Mouse (Mus musculus) MEL (cell line): ENCODE results near the gene Grb10. TPM values are rescaled to one million over a fixed set of nuclear protein-coding genes. Genes with fewer than 3 reads are reported as not detected.

Experiments used
- DNase-seq: peaks from one replicate; pipeline ENCODE4 v3.0.0; 2011; ENCODE audit warnings: low read depth, low spot score
- H3K27ac ChIP-seq: 2 replicates; pipeline ENCODE4 v1.5.1; 2012; ENCODE audit warnings: low read depth, mild to moderate bottlenecking, control low read depth, low read length, moderate library complexity; ENCODE audit not compliant: control insufficient read depth
- H3K27me3 ChIP-seq, 2 experiments: fragments of 150-350 bp in 1 of 2; sonication (generic) in 1 of 2; 2 replicates each; pipeline ENCODE4 v1.6.1; 2012; ENCODE audit warnings: low read length in 2 of 2, mild to moderate bottlenecking in 2 of 2, improper control_type of control experiment in 1 of 2, moderate library complexity in 1 of 2; ENCODE audit not compliant: insufficient read depth in 2 of 2, control insufficient read depth in 1 of 2
- H3K36me3 ChIP-seq, 2 experiments: 2 replicates each; pipeline ENCODE4 v1.6.1; 2012 to 2014; ENCODE audit warnings: low read length in 2 of 2, improper control_type of control experiment in 1 of 2, inconsistent platforms in 1 of 2, mild to moderate bottlenecking in 1 of 2; ENCODE audit not compliant: insufficient read depth in 2 of 2, control insufficient read depth in 1 of 2
- H3K4me1 ChIP-seq, 2 experiments: fragments of 150-350 bp in 1 of 2; sonication (generic) in 1 of 2; 2 replicates each; pipeline ENCODE4 v1.6.1; 2012; ENCODE audit warnings: low read length in 2 of 2, improper control_type of control experiment in 1 of 2, mild to moderate bottlenecking in 1 of 2; ENCODE audit not compliant: insufficient read depth in 2 of 2, control insufficient read depth in 1 of 2
- H3K4me3 ChIP-seq, 2 experiments: fragments of 150-350 bp in 1 of 2; sonication (generic) in 1 of 2; 2 replicates each; pipeline ENCODE4 v1.5.1; 2012; ENCODE audit warnings: low read depth in 2 of 2, low read length in 2 of 2, mild to moderate bottlenecking in 2 of 2, moderate library complexity in 2 of 2, control low read depth in 1 of 2, improper control_type of control experiment in 1 of 2; ENCODE audit not compliant: control insufficient read depth in 1 of 2, insufficient read depth in 1 of 2
- H3K79me2 ChIP-seq: 2 replicates; pipeline ENCODE4 v1.6.1; 2012; ENCODE audit warnings: mild to moderate bottlenecking, low read length, moderate library complexity; ENCODE audit not compliant: control insufficient read depth, poor library complexity, insufficient read depth
- H3K9ac ChIP-seq: 2 replicates; pipeline ENCODE4 v1.6.1; 2012; ENCODE audit warnings: low read depth, mild to moderate bottlenecking, control low read depth, low read length, moderate library complexity; ENCODE audit not compliant: control insufficient read depth, poor library complexity, severe bottlenecking
- H3K9me3 ChIP-seq: fragments of 150-350 bp; sonication (generic); replicated peaks from 2 replicates; pipeline ENCODE4 v1.6.1; 2012; ENCODE audit warnings: mild to moderate bottlenecking, low read length, improper control_type of control experiment, moderate library complexity; ENCODE audit not compliant: insufficient read depth
- BHLHE40 ChIP-seq: IDR thresholded peaks from 2 replicates; pipeline ENCODE4 v1.6.1; 2012; ENCODE audit warnings: low read depth, mild to moderate bottlenecking, inconsistent platforms, low read length, improper control_type of control experiment, borderline replicate concordance
- E2F4 ChIP-seq: IDR thresholded peaks from 2 replicates; pipeline ENCODE4 v1.6.1; 2011; ENCODE audit warnings: low read depth, low read length, improper control_type of control experiment, borderline replicate concordance
- EP300 ChIP-seq, 2 experiments: IDR thresholded peaks; 2 replicates each; pipeline ENCODE4 v1.6.1; 2011; ENCODE audit warnings: improper control_type of control experiment in 2 of 2, low read length in 2 of 2, low read depth in 1 of 2, mild to moderate bottlenecking in 1 of 2
- ETS1 ChIP-seq: IDR thresholded peaks from 2 replicates; pipeline ENCODE4 v1.6.1; 2012; ENCODE audit warnings: low read depth, mild to moderate bottlenecking, inconsistent platforms, low read length, improper control_type of control experiment, moderate library complexity
- GATA1 ChIP-seq: IDR thresholded peaks from 2 replicates; pipeline ENCODE4 v1.6.1; 2011; ENCODE audit warnings: low read depth, low read length, improper control_type of control experiment
- JUND ChIP-seq: IDR thresholded peaks from 2 replicates; pipeline ENCODE4 v1.6.1; 2011; ENCODE audit warnings: low read depth, mild to moderate bottlenecking, improper control_type of control experiment, low read length
- MAZ ChIP-seq: IDR thresholded peaks from 2 replicates; pipeline ENCODE4 v1.6.1; 2012; ENCODE audit warnings: low read depth, mild to moderate bottlenecking, inconsistent platforms, low read length, improper control_type of control experiment
- MEF2A ChIP-seq: IDR thresholded peaks from 2 replicates; pipeline ENCODE4 v1.6.1; 2014; ENCODE audit warnings: low read depth, mild to moderate bottlenecking, inconsistent platforms, low read length, improper control_type of control experiment; ENCODE audit not compliant: poor library complexity, insufficient replicate concordance, severe bottlenecking; ENCODE audit errors: extremely low read depth
- RCOR1 ChIP-seq: IDR thresholded peaks from 2 replicates; pipeline ENCODE4 v1.6.1; 2012; ENCODE audit warnings: low read depth, mild to moderate bottlenecking, inconsistent platforms, low read length, improper control_type of control experiment
- TCF12 ChIP-seq: IDR thresholded peaks from 2 replicates; pipeline ENCODE4 v1.6.1; 2014; ENCODE audit warnings: low read depth, mild to moderate bottlenecking, inconsistent platforms, low read length, improper control_type of control experiment, moderate library complexity
- ZMIZ1 ChIP-seq: IDR thresholded peaks from 2 replicates; pipeline ENCODE4 v1.6.1; 2012; ENCODE audit warnings: low read depth, mild to moderate bottlenecking, inconsistent platforms, low read length, improper control_type of control experiment, moderate library complexity
- ZNF384 ChIP-seq: IDR thresholded peaks from 2 replicates; pipeline ENCODE4 v1.6.1; 2012; ENCODE audit warnings: low read depth, mild to moderate bottlenecking, inconsistent platforms, low read length, improper control_type of control experiment
- polyA plus RNA-seq, 2 experiments: library from polyadenylated mRNA; stranded (reverse) in 1 of 2; unstranded in 1 of 2; fragments of >175 nt in 1 of 2; fragments of >200 nt in 1 of 2; gene quantifications; 2 replicates each; pipeline versions ENCODE4 v1.2.1 to v1.2.4; 2012; ENCODE audit warnings: low replicate concordance in 2 of 2, low read depth in 1 of 2; ENCODE audit not compliant: insufficient read length in 2 of 2, insufficient read depth in 1 of 2, missing spikeins in 1 of 2
- total RNA-seq: library from RNA; depleted of rRNA; stranded (reverse); fragments of 300-350 nt; gene quantifications from 2 replicates; pipeline ENCODE4 v1.2.3, GENCODE M21; 2012

The Grb10 gene
- total and polyA plus RNA-seq, 3 experiments, result not detected

DNA sequence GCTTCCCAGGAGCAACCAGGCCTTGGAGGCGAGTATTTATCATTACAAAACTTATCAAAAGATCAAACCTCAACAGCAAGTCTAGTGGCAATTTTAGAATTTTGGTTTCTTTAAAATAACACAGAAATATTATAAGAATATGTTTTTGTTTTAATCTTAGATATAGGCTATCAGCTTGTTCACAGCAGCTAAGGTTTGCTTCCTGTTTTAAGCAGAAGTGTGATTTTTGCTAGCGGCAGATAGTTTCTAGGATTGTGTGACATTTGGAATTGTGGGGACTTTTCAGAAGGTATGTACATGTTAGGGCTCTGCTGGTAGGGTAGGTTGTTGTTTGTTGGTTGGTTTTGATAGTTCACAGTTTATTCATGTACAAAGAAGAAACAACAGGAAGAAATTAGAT is 143.0 kb downstream of the Grb10 start:
- Histone ChIP-seq H3K9me3 (no peaks in the 10 kb centered on the region), H3K27me3 (peaks cover 8 to 15% of the 10 kb centered on the region in 2 experiments), H3K9ac (no peak overlapping the region), H3K4me3 (no peak overlapping the region), H3K79me2 (no peaks in the 10 kb centered on the region), H3K36me3 (peaks cover 0 to 3% of the 10 kb centered on the region in 2 experiments; a peak in 2 of 4 replicates), H3K27ac (no peak overlapping the region), H3K4me1 (0 out of 4 replicates have a peak, but pooled peaks cover 0 to 3% of the 10 kb centered on the region in 2 experiments)
- TF ChIP-seq ZNF384 (no peak), TCF12 (0 out of 2 replicates have a peak, but pooled peaks have one; percentile 34), MEF2A (no peak), GATA1 (peak; percentile 55; the same call in 1 of the 2 replicates), RCOR1 (peak; percentile 78; the same call in 1 of the 2 replicates), EP300 (IDR thresholded peaks at IDR 0.05; ENCODE audit: low read depth in 1 of 2, low read length in 2 of 2) (peak; percentile 41 to 49; a peak in 2 of 4 replicates), ZMIZ1 (no peak)
- DNase-seq, result no peak

DNA sequence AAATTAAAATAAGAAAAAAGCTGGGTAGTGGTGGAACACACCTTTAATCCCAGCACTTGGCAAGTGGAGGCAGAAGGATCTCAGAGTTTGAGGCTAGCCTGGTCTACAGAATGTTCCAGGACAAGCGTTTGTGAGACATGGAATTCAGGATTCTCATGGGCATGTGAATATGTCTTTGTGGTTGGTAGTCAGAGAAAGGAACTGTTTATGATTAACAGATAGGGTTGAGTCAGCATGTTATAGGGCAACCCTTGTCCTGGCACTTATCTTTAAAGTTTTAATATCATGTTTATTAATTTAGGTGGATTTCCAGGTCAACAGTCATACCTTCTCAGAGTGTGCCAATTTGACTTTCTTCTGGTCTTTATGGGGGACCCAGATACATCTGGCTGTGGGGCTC is 144.7 kb downstream of the Grb10 start:
- Histone ChIP-seq H3K4me3 (no peak overlapping the region), H3K27me3 (peaks cover 10 to 15% of the 10 kb centered on the region in 2 experiments), H3K9me3 (no peaks in the 10 kb centered on the region), H3K27ac (no peak overlapping the region), H3K36me3 (peaks cover 0 to 3% of the 10 kb centered on the region in 2 experiments; a peak in 2 of 4 replicates), H3K9ac (no peak overlapping the region), H3K79me2 (no peaks in the 10 kb centered on the region), H3K4me1 (0 out of 4 replicates have a peak, but pooled peaks cover 0 to 3% of the 10 kb centered on the region in 2 experiments)
- TF ChIP-seq E2F4 (no peak), ETS1 (no peak), JUND (no peak)
- DNase-seq, result no peak

DNA sequence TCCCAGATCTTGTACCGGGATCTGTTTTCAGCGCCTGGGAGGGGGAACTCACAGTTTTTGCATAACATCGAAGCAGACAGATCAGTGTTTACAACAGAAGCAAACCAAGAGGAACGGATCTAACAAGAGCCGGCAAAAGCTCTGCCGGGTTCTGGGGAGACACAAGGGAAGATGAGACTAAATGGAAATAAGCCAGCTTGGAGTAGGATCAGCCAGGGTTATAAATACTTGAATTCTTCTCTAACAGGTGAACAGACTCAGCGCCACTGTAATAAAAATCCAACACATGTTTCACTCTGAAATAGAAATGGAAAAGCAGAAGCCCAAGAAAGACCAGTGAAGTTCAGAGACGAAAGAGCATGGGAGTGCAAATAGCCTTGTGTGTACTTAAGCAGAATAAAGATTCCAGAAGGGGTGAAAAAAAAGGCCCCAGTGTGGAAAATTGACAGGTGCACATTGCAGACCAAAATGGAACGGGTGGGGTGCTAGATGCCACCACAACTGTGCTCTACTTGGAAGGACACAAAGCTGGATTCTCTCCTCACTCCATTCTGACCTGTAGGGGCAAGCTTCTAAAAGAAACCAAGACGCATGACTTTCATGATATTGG is 145.4 kb downstream of the Grb10 start:
- TF ChIP-seq BHLHE40, result no peak
- no peak for TF ChIP-seq MAZ
- no peak for DNase-seq
- H3K9ac ChIP-seq, result no peak overlapping the region
- no peak overlapping the region for H3K27ac ChIP-seq
- H3K4me3 ChIP-seq, result no peak overlapping the region
- H3K27me3 ChIP-seq, result peaks cover 11 to 15% of the 10 kb centered on the region in 2 experiments
- no peaks in the 10 kb centered on the region for H3K79me2 ChIP-seq
- 0 out of 4 replicates have a peak, but pooled peaks cover 0 to 3% of the 10 kb centered on the region in 2 experiments for H3K4me1 ChIP-seq
- no peaks in the 10 kb centered on the region for H3K9me3 ChIP-seq
- peaks cover 0 to 3% of the 10 kb centered on the region in 2 experiments; a peak in 2 of 4 replicates for H3K36me3 ChIP-seq
